Mouse (Mus musculus) embryonic facial prominence, embryonic 14.5 days (tissue): Measurements from ENCODE around the gene Gatad2b. TPM values are rescaled to one million over a fixed set of nuclear protein-coding genes. Genes with fewer than 3 reads are reported as not detected.
"Not testable (repeated sequence)": the region's sequence is repeated elsewhere in the genome, so short reads cannot be mapped to it uniquely, and the experiment has no call there.

Experiments used
- ATAC-seq: fragments of 200-750 bp; cut with Nextera tagmentation; 2 replicates; pipeline ENCODE4 v1.8.0; 2017; ENCODE audit warnings: low read depth, moderate number of reproducible peaks, moderate TSS enrichment
- DNase-seq: peaks from one replicate; pipeline ENCODE4 v3.0.0-alpha.2; 2015; ENCODE audit warnings: low spot score
- H3K27ac ChIP-seq: fragments of 300-500 bp; sonication (generic); replicated peaks from 2 replicates; pipeline ENCODE4 v1.5.1; 2014; ENCODE audit warnings: low read depth, mild to moderate bottlenecking, low read length, moderate library complexity
- H3K27me3 ChIP-seq: fragments of 300-500 bp; sonication (generic); replicated peaks from 2 replicates; pipeline ENCODE4 v1.6.1; 2014; ENCODE audit warnings: low read length; ENCODE audit not compliant: control insufficient read depth, insufficient read depth
- H3K36me3 ChIP-seq: fragments of 300-500 bp; sonication (generic); 2 replicates; pipeline ENCODE4 v1.6.1; 2014; ENCODE audit warnings: low read length, mixed read lengths; ENCODE audit not compliant: control insufficient read depth, insufficient read depth
- H3K4me1 ChIP-seq: fragments of 300-500 bp; sonication (generic); 2 replicates; pipeline ENCODE4 v1.6.1; 2014; ENCODE audit warnings: antibody characterized with exemption, low read length; ENCODE audit not compliant: control insufficient read depth, insufficient read depth
- H3K4me2 ChIP-seq: fragments of 300-500 bp; sonication (generic); 2 replicates; pipeline ENCODE4 v1.6.1; 2014; ENCODE audit warnings: low read depth, mild to moderate bottlenecking, low read length, moderate library complexity, mixed read lengths
- H3K4me3 ChIP-seq: fragments of 300-500 bp; sonication (generic); 2 replicates; pipeline ENCODE4 v1.5.1; 2014; ENCODE audit warnings: low read depth, mild to moderate bottlenecking, low read length
- H3K9ac ChIP-seq: fragments of 300-500 bp; sonication (generic); 2 replicates; pipeline ENCODE4 v1.6.1; 2014; ENCODE audit warnings: low read depth, mild to moderate bottlenecking, low read length, moderate library complexity, mixed read lengths
- H3K9me3 ChIP-seq: fragments of 300-500 bp; sonication (generic); 2 replicates; pipeline ENCODE4 v1.6.1; 2016; ENCODE audit warnings: low read length; ENCODE audit not compliant: control insufficient read depth
- WGBS: fragments of 180-500 bp; shearing (Covaris S2); extraction: QIAGEN DNeasy Blood & Tissue Kit; methylation state at CpG from one replicate; pipeline ENCODE4 v1.1.7; 2014; 5-methylcytosine and 5-hydroxymethylcytosine counted together
- polyA plus RNA-seq: library from polyadenylated mRNA; unstranded; fragments of >200 nt; fragmentation: Nextera tagmentation; extraction: Ambion mirVana; gene quantifications from 2 replicates; pipeline ENCODE4 v1.2.1, GENCODE M21; 2014

The Gatad2b gene
- polyA plus RNA-seq, 1 experiment from 2014 or later: 13.4 TPM

- DNase-seq: no peak
- H3K4me3 ChIP-seq: no peak overlapping the region
- H3K9ac ChIP-seq: no peak overlapping the region
- no peak overlapping the region for H3K4me2 ChIP-seq
- H3K27ac ChIP-seq: no peak overlapping the region
- no peaks in the 10 kb centered on the region for H3K9me3 ChIP-seq
- ATAC-seq: no peak
- 70% methylated on average over 9 of the region's 9 CpGs for WGBS
- peaks cover 52% of the 10 kb centered on the region; the same call in 1 of the 2 replicates for H3K36me3 ChIP-seq
- no peaks in the 10 kb centered on the region for H3K27me3 ChIP-seq
- H3K4me1 ChIP-seq: no peaks in the 10 kb centered on the region
Observed at GRCm38 (mm10) chr3:90280708-90281107, 12.3 kb upstream of the Gatad2b start.

- Histone ChIP-seq H3K4me1 (no peaks in the 10 kb centered on the region), H3K36me3 (peaks cover 19% of the 10 kb centered on the region; the same call in 1 of the 2 replicates), H3K27ac (no peak overlapping the region), H3K27me3 (no peaks in the 10 kb centered on the region), H3K9me3 (no peaks in the 10 kb centered on the region), H3K4me2 (no peak overlapping the region), H3K4me3 (no peak overlapping the region), H3K9ac (no peak overlapping the region)
- DNase-seq: no peak
- ATAC-seq: no peak
- WGBS: 93% methylated on average over 2 of the region's 2 CpGs
Observed at GRCm38 (mm10) chr3:90284150-90284549, 8.8 kb upstream of the Gatad2b start.

- not testable (repeated sequence) for H3K36me3 ChIP-seq, H3K27ac ChIP-seq, H3K4me3 ChIP-seq, H3K9me3 ChIP-seq, H3K4me2 ChIP-seq, ATAC-seq, H3K4me1 ChIP-seq, H3K9ac ChIP-seq, H3K27me3 ChIP-seq, DNase-seq
- 70% methylated on average over 2 of the region's 3 CpGs for WGBS
Observed at GRCm38 (mm10) chr3:90289403-90289802, 3.6 kb upstream of the Gatad2b start.

DNA sequence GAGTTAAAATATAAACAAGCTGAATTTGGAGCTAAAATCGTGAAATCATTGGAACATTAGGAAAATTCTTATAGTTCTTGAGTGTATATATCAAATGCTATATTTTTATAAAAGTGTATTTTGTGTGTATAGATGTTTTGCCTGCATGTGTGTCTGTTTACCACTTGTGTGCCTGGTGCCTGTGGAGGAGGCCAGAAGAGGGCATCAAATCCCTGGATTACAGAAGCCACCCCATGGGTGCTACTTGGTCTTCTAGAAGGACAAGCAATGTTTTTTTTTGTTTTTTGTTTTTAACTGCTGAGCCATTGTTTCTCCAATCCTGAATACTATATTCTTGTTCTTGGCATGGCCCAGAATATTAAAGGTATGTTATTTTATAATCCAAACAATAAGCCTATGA is 2.4 kb upstream of the Gatad2b start:
- WGBS: 76% methylated on average over 1 of the region's 1 CpGs
- Histone ChIP-seq H3K9me3 (no peaks in the 10 kb centered on the region), H3K9ac (no peak overlapping the region), H3K4me1 (peaks cover 15% of the 10 kb centered on the region), H3K27me3 (no peaks in the 10 kb centered on the region), H3K4me2 (no peak overlapping the region), H3K36me3 (no peaks in the 10 kb centered on the region), H3K27ac (no peak overlapping the region), H3K4me3 (no peak overlapping the region)
- ATAC-seq (no peak), DNase-seq (no peak)

GRCm38 (mm10) chr3:90291982-90292344 is 1.0 kb upstream of the Gatad2b start:
- Histone ChIP-seq H3K36me3 (no peaks in the 10 kb centered on the region), H3K9ac (peak overlapping the region; percentile 86), H3K4me1 (peaks cover 15% of the 10 kb centered on the region), H3K27me3 (no peaks in the 10 kb centered on the region), H3K4me2 (peak overlapping the region; percentile 84), H3K9me3 (no peaks in the 10 kb centered on the region), H3K4me3 (peak overlapping the region; percentile 83), H3K27ac (peak overlapping the region; percentile 98)
- no peak for DNase-seq
- 30% methylated on average over 2 of the region's 2 CpGs for WGBS
- no peak for ATAC-seq

GRCm38 (mm10) chr3:90293352-90294063 is 530 bp downstream of the Gatad2b start:
- H3K9ac ChIP-seq: peak overlapping the region; percentile 93
- WGBS: 0% methylated on average over 16 of the region's 68 CpGs
- DNase-seq (peak; percentile 82), ATAC-seq (peak; percentile 1; the same call in 1 of the 2 replicates)
- H3K4me1 ChIP-seq: peaks cover 15% of the 10 kb centered on the region
- H3K27me3 ChIP-seq: no peaks in the 10 kb centered on the region
- H3K36me3 ChIP-seq: 0 out of 2 replicates have a peak, but pooled peaks cover 5% of the 10 kb centered on the region
- H3K27ac ChIP-seq: peak overlapping the region; percentile 97
- peak overlapping the region; percentile 83 for H3K4me3 ChIP-seq
- peak overlapping the region; percentile 72 for H3K4me2 ChIP-seq
- no peaks in the 10 kb centered on the region for H3K9me3 ChIP-seq

DNA sequence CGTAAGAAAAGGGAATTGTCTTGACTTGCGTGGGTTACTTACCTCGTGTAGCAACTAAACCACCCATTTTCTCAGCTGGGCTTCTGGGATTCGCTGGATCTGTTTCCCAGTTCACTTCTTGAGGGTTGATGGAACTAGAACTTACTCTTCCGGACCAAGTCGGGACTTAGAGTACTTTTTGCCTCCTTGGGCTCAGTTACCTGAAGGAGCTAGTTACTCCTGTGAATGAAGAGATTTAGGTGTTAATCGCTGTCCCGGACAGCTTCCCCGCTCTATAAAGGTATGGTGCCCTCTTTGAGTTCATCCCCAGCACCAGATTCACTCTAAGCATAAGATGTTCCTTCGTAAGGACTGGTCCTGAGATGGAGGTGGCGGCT is 1.1 kb downstream of the Gatad2b start:
- peak overlapping the region; percentile 72 for H3K4me2 ChIP-seq
- ATAC-seq: no peak
- H3K36me3 ChIP-seq: 0 out of 2 replicates have a peak, but pooled peaks cover 5% of the 10 kb centered on the region
- under 1% methylated on average over 11 of the region's 11 CpGs for WGBS
- no peaks in the 10 kb centered on the region for H3K9me3 ChIP-seq
- peak overlapping the region; percentile 93 for H3K9ac ChIP-seq
- peak; percentile 38 for DNase-seq
- peaks cover 15% of the 10 kb centered on the region for H3K4me1 ChIP-seq
- peak overlapping the region; percentile 97 for H3K27ac ChIP-seq
- no peaks in the 10 kb centered on the region for H3K27me3 ChIP-seq
- H3K4me3 ChIP-seq: peak overlapping the region; percentile 83

DNA sequence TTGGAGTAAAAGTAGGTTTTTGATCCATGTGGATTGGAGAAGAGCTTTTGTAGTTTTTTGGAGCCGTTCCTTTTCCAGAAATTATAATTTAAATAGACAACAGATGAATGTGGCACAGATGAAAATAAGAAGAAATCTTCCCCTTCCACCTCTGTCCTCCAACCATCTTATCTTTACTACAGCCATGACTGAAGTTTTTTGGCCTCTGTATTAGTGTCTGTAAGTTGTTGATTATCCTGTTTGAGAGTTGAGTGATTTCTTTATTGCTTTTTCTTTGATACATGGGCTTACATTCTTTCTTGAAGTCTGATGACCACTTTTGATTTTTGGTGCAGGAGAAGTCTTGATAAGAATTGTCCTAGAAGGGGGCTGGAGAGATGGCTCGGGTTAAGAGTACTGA is 1.7 kb downstream of the Gatad2b start:
- Histone ChIP-seq H3K4me1 (peaks cover 15% of the 10 kb centered on the region), H3K9me3 (no peaks in the 10 kb centered on the region), H3K4me2 (peak overlapping the region; percentile 72), H3K27me3 (no peaks in the 10 kb centered on the region), H3K27ac (no peak overlapping the region), H3K9ac (peak overlapping the region; percentile 93), H3K36me3 (0 out of 2 replicates have a peak, but pooled peaks cover 5% of the 10 kb centered on the region), H3K4me3 (peak overlapping the region; percentile 83)
- ATAC-seq (no peak), DNase-seq (no peak)
- 63% methylated on average over 2 of the region's 2 CpGs for WGBS

- Histone ChIP-seq H3K4me3 (no peak overlapping the region), H3K27ac (no peak overlapping the region), H3K4me1 (0 out of 2 replicates have a peak, but pooled peaks cover 3% of the 10 kb centered on the region), H3K27me3 (no peaks in the 10 kb centered on the region), H3K36me3 (0 out of 2 replicates have a peak, but pooled peaks cover 3% of the 10 kb centered on the region), H3K9me3 (no peaks in the 10 kb centered on the region), H3K9ac (no peak overlapping the region), H3K4me2 (no peak overlapping the region)
- DNase-seq (no peak), ATAC-seq (no peak)
- 70% methylated on average over 3 of the region's 3 CpGs for WGBS
Observed at GRCm38 (mm10) chr3:90305801-90306200, 12.8 kb downstream of the Gatad2b start.
